Mouse (Mus musculus): ENCODE data around the gene Mbtd1.

- TF ChIP-seq CTCF (IDR thresholded peaks at IDR 0.05; ENCODE audit: control insufficient read depth, insufficient read depth, low read length) (no peak), POLR2A (IDR thresholded peaks at IDR 0.05; ENCODE audit: borderline replicate concordance, control insufficient read depth, low read depth, low read length) (no peak)
These were observed 59.3 kb downstream of the Mbtd1 start for GRCm38 (mm10) chr11:93944986-93945385.
